Mouse (Mus musculus) T-cell, adult 2 months (primary cell): ENCODE results near the gene Secisbp2.
"Not testable (repeated sequence)": the region's sequence is repeated elsewhere in the genome, so short reads cannot be mapped to it uniquely, and the experiment has no call there.

Source experiments
- DNase-seq: peaks from one replicate; pipeline ENCODE4 v3.0.0; 2022; ENCODE audit warnings: low spot score

The Secisbp2 gene

DNA sequence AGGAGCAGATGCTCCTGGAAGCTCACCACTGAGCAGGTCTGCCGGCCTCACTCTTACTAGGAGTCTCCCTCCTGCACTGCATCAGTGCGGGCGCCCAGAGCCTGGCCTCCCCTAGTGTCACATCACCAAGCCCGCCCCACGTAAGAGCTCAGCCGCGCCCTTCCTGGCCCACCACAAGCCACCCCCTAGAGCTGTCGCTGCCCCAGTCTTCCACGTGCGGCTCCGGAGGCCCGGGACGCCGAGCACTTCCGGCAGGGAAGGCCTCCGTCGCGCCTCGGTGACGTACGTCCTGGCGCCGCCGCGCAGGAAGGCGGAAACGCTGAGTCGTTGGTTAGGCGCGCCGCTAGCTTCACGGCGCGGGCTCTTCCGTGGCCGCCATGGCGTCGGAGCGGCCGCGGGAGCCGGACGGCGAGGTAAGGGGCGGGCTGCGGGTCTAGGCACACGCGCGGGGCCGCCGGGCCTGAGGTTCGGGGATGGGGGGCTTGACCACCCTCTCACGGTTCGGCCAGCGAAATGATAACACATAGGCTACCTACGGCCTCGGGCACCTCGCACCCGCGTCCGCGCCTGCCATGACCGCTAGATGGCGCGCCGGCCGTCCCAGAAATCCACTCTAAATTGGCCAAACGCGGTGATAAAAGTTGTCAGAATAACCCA is at the start of gene Secisbp2:
Gene Secisbp2 (plus strand): TSS at position 290 of the 657 bp plus-strand sequence.
- peak; percentile 97 for DNase-seq

DNA sequence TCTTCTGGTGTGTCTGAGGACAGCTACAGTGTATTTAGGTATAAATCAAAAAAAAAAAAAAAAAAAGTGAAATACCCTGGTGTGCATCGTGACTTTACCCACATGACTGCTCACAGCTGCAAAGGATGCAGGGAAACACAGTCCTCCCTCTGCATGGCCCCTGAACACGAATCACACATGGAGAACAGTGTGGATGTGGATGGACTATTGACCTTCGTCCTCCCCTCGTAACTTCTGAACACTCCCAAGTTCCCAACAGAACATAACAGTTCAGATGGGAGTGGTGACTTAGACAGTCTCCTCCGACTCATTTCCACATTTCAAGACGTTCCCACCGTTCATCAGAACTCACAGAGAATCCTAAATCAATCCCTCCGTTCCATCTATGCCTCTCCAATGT is 48.7 kb upstream of the Secisbp2 start:
- DNase-seq, result no peak

DNA sequence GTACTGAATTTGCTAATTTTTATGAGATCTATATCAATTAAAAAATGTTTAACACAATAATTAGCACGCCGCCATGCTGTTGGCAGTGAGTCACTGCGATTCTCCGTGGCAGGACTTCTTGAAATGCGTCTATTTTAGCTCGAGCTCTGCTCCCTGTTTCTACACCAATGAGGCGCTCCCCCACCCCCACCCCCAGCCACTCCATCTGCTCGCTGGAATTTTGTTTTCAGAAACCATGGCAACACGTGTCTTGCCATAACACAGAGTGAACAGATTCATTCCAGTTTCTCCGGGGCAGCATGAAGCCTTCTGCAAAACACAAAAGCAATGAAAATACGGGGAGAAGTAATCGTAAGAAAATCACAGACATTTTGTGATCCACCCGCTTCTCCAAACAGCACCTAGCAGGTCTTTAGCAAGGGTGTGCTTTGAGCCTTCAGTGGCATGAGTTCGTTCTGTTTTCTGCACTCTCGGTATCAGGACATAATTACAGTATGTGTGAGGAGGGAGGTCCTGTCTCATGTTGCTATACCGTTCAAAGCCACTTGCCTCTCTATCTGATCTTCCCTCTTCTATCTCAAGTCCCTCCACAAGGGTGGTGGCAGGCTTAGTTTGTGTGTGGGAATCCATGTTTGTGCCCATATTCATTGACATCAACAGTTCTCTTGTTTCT is 48.1 kb upstream of the Secisbp2 start:
- DNase-seq, result no peak

DNA sequence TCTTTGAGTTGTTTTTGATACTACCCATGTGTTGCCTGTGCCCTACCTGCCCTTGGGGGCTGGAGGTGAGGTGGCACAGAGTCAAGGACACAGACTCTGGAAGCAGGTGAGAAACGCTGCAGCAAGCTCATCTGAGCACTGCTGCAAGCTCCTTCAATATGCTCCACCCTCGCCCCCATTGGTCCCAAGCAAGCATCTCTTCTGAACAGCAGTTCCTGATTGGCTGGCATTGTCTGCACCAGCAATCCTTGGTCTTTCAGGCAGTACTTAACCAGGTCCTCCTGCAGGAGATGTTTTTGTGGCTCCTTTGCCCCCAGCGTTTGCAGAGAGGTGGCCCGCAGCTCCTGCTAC is 47.6 kb upstream of the Secisbp2 start:
- DNase-seq, result no peak

DNA sequence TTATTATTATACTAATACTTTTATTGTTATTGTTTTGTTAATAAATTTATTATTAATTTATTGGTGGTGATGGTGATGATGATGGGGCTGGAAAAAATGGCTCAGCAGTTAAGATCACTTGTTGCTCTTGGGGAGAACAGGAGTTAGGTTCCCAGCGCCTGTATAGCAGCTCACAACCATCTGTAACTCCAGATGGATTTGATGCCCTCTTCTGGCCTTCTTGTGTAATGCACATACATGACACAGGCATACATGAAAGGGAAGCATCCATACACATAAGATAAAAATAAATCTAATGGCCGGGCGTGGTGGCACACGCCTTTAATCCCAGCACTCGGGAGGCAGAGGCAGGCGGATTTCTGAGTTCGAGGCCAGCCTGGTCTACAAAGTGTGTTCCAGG is 42.3 kb upstream of the Secisbp2 start:
- no peak for DNase-seq

DNA sequence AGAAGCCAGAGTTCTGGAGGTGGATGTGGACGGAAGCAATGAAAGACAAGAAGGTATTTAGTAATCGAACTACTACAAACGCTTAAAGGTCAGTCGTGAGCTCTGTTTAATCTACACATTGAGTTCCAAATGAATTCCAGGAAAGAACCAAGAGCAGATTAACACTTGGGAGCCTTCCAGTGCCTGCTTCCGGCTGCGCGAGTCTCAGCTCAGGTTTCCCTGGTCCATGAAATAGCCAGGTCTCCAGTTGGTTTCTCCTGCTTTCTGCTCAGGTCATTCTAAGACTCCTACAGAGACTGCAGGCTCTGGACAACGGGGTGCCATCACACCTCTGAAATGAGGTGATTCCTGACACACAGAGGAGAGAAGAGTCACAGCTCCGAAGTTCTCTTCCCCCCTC is 40.4 kb upstream of the Secisbp2 start:
- DNase-seq, result no peak

DNA sequence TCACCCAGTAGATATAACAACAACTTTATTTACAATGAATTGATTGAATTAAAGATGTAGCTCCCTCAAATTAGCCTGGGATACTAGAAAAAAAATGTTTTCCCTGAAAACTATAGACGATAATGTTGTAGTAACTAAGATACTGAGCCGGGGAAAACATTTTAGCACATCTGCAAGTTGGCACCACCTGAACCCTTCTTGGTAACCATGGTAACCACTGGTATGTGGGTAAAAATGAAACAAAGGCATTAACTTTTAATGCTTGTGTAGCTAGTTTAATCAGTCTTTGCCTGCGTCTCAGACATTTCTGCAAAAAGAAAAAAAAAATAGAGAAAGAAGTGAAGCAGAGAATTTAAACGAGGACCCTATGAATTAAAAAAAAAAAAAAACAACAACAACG is 40.0 kb upstream of the Secisbp2 start:
- DNase-seq, result no peak

DNA sequence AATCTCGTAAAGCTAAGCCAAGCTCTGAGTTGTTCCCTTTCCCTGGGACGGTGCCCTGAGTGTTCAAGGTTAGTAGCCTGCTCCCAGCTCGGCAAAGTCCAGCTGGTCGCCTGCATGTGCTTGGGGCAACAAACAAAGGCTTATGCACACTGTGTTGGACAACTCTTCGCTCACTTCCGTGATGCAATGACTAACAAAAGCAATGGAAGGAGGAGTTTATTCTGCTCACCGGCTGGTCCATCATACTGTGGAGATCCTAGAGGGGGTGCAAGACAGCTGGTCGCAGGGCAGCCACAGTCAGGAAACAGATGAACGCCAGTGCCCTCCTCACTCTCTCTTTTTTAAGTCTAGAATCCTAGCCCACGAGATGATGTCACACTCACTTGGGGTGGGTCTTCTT is 35.7 kb upstream of the Secisbp2 start:
- no peak for DNase-seq

DNA sequence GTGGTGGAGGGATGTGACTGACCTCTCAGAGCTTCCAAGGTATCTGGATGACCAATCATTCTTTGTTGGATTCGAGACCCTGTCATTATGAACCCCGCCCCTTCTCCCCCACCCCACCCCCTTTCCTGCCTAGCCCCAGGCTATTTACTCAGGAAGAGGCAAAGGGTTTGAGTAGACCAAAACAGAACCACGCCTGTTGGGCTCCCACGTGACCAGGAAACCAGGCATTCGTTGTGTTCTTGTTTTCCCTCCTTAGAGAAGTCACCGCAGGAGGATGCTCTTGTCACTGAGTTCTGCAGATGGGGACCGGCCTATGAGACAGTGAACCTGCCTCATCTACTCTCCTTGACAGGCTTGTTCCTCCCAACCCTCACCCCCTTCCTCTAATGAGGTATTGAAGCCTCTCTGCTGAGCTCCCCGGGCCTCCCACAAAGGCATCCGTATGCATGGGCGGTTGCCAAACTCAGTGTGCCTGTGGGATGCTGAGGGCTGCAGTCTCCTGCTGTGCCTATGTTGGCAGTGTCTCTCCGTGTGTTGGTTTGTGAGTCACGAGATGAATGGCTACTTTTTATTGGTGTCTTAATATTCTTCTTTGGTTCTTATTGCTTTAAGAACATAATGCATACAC is 35.0 kb upstream of the Secisbp2 start:
- no peak for DNase-seq

DNA sequence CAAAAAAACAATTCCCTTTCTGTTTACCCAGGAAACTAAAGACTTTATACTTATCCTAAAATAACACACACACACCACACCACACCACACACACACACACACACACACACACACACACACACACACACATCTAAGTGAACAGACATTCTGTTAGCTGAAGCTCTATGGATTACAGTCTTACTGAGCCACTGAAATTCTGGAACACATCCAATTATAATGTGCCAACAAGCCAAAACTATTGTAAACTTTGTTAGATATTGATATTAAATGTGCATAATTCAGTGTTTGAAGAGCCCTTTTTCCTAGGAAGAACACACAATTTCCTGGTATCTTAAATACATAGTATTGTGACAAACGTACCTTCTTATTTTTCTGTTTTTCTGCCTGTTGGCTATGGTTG is 34.2 kb upstream of the Secisbp2 start:
- DNase-seq, result no peak

DNA sequence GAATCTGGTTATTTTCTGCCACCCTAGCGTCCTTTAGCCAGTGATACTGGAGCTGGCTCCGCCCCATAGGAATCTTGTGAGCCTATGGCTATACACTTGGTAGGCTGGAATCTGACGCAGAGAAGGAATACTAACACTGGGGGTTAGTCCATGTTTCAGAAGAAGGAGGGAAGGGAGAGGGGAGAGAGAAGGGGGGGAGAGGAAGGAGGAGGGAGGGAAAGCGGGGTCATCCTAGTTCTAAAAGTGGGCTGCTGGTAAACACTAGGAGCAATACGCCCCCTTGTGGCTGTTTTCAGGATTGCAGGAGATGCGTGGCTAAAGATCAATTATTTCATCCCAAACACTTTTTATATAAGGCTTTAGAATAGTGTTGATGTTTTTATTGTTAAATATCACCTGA is 33.6 kb upstream of the Secisbp2 start:
- peak; percentile 16 for DNase-seq

DNA sequence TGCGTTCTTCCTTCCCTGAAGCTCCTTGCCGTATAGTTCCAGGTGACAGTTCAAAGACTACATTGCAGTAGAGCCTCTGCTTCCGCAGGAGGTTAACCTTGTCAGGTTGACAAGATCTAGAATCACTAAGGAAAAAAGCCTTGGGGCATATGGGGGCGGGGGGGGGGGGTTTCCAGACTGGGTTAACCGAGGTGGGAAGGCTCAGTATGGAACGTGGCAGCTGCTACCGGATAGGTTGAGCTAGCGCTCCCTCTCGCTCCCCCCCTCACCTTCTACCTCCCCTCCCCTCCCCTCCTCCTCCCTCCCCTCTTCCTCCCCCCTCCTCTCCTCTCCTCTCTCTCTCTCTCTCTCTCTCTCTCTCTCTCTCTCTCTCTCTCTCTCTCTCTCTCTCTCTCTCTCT is 32.9 kb upstream of the Secisbp2 start:
- DNase-seq, result no peak

DNA sequence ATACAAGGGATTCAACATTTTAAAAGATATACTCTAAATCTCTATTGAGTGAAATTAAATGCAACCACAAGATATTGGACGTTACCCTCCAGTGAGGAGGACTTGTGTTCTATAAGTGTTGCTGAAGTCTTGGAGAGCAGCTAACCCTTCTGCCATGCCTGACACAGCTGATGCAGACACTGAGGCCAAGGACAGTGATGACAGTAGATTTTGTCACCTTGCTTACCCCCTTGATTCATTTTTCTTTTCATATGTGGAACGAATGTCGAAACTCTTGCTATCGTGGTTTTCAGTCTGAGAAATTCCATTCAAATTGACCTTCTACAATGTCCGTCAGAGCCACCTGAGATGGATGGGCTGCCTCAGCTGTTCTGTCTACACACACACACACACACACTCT is 28.9 kb upstream of the Secisbp2 start:
- DNase-seq, result no peak

DNA sequence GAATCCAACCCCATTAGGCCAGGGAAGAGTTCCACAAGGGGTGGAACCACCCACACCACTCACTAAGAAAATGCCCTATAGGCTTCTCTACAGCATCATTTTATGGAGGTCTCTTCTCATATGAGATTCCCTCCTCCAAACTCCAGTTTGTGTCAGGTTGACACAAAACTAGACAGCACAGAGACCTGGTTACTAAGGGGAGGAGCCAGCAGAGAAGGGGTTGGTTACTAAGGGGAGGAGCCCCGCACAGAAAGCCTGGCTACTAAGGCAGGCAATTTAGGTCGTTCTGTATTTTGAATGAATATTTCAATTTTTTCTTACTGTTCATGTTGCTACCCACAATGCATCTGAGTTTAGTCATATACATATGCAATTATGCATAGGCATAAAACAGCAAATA is 27.8 kb upstream of the Secisbp2 start:
- no peak for DNase-seq

DNA sequence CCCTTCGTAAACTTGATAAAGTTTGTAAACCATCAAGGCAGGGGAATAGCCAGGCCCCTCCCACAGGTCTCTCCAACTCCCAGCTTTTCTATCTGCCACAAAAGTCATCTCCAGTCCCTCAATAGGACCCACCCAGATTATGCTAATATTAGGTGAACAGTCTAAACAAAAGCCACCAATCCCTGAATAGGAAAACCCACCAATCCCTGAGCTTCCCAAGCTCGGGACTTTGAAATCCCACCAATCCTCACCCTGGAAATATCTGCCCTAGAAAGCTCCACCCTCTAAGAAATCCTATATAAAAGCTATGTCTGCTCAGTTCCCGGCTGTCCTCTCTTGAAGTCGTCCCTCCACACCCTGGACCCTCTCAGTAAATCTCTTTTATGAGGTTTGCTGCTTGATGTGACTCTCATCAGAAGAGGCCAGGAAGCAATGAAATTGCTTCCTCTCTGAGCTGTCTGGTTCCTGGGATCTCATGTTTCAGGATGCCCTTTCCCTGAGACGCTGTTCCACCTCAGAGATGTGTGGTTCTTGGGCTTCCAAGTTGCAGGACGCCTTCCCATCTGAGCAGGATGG is 23.1 kb upstream of the Secisbp2 start:
- DNase-seq, result no peak

DNA sequence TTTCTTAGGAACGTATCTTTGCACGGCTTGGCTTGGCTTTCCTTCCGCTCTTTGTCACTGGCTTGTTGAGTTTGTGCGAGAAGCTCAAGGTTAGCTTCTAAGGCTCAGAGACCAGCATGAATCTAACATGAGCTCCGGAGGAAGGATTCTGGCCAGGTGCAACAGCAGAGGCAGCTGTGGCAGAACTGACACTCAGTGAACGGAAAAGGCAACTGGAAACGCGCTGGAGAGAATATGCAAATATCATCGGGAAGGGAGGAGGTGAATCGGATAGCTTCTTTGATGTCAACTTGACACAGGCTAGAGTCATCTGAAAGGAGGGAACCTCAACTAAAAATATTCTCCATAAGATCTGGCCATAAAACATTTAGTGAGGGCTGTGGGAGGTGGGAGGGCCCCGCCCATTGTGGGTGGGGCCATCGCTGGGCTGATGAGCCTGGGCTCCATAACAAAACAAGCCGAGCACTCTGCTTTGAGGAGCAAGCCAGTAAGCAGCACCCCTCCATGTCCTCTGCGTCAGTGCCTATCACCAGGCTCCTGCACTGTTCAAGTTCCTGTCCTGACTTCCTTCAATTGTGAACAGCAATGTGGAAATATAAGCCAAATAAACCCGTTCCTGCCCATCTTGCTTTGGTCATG is 20.0 kb upstream of the Secisbp2 start:
- DNase-seq, result no peak

DNA sequence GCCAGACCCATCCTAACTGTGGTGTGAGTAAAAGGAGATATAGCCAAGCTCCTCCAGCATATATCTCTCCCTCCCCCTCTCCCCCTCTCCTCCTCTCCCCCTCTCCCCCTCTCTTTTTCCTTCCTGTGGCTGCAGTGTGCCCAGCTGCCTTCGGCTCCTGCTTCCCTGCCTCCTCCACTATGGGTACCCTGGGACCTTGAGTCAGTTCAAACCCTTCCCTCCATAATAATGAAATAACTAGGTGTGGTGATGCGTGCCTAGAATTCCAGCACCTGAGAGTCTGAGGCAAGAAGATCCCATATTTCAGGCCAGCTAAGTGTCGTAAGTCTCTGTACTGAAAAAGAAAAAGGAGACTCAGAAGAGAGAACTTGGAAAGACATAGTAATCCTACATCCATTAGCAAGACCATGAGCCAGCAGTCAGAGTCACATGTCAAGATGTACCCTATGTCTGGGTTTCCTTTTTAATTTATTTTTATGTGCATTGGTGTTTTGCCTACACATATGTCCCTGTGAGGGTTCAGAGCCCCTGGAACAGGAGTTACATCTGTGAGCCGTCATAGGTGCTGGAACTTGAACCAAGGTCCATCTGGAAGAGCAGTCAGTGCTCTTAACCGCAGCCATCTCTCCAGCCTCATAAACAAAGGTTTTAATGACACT is 18.8 kb upstream of the Secisbp2 start:
- DNase-seq, result no peak

DNA sequence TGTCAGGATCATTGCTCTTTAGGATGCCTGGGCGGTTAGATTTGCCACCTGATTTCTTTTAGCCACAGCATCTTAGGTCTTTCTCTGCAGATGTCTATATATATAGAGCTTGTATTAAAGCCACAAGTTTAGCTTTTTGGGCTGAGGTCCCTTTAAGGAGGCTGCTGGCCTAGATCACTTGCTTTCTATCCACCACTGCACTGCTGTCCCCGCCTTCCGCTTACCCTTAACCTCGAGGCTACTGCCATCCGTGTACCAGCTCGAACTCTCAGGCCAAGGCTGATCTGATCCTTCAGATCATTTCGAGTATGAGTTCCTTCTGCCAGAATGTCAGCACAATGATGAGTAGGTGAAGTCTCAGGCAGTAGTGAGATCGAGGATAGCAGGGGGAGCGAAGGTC is 16.1 kb upstream of the Secisbp2 start:
- not testable (repeated sequence) for DNase-seq

DNA sequence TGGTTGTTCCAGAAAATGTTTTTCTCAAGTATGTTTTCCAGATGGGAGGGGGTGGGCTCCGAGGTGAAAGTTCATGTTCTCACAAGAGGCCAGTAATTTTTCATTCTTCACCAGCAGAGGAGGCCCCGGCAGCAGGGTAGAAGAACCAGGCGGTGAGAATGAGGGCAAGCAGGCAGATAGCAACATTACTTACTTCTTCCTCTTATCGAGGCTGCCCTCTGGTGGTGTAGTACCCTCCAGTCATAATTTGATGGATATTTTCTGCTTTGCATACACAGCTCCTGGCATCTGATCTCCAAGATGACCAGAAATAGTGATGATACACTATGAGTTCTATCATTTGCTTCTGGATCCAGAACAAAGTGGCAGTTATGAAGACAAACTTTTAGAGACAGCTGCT is 12.5 kb upstream of the Secisbp2 start:
- no peak for DNase-seq

DNA sequence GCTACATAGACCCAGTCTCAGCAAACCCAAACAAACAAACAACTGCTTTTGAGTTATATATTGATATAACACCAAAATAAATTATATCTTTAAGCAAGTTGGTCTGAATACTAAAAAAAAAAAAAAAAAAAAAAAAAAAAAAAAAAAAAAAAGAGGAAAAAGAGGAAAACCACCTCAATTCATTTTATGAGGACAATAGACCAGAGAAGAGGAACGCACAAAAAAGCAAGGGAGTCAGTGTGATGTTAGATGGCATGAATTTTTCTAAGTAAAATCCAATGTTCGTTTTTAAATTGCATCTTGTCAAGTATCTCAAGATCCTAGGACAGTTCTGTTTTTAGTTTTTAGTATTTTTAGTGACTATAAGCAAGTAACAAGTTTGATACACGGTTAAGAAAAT is 10.1 kb upstream of the Secisbp2 start:
- no peak for DNase-seq

DNA sequence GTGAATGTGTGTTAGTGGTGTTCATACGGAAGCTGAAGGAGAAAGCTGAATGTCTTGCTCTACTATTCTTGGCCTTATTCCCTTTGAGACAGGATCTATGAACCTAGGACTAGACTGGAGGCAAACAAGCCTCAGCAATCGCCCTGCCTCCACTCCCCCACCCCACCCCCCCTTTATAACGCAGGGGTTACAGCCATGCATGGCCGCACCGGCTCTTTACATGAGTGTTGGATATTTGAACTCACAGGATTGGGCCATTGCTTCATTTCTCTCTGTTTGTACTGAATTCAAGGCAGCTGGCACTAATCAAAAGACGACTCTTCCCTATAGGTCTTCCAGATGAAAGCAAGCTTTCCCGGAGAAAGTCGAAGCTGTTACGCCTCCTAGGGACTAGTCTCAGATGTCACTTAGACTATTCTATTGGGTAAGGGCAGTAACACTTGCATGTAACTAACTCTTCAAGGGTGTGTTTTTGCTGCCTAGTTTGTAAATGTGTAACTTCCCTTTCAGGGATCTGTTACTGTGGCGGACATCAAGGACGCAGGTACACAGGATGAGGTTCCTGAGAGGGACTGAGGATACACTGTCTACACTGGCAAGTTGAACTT is 9.2 kb upstream of the Secisbp2 start:
- DNase-seq, result no peak
